Mouse (Mus musculus) intestine, embryonic 15.5 days (tissue): Measurements from ENCODE around the gene Upp1. TPM values are rescaled to one million over a fixed set of nuclear protein-coding genes. Genes with fewer than 3 reads are reported as not detected.

Source experiments
- polyA plus RNA-seq: library from polyadenylated mRNA; unstranded; fragments of >200 nt; fragmentation: Nextera tagmentation; extraction: Ambion mirVana; gene quantifications from 2 replicates; pipeline ENCODE4 v1.2.1, GENCODE M21; 2015

Gene Upp1
- polyA plus RNA-seq, 1 experiment from 2014 or later, result 5.4 TPM

Other genes starting within 250 kb of the Upp1 start
- 0.08 TPM in 1 of 2 replicates, not detected in the other for gene Pkd1l1, start 144.8 kb upstream of the Upp1 start, polyA plus RNA-seq
- 13.2 and 14.1 TPM in 2 replicates for gene Hus1, start 106.9 kb upstream of the Upp1 start, polyA plus RNA-seq
- gene Gm11992, start 69.5 kb upstream of the Upp1 start, polyA plus RNA-seq, result 0.50 and 0.58 TPM in 2 replicates
- gene Sun3, start 69.1 kb upstream of the Upp1 start, polyA plus RNA-seq, result 0.33 and 0.46 TPM in 2 replicates
- gene Abca13, start 73.8 kb downstream of the Upp1 start, polyA plus RNA-seq, result 0.39 and 0.52 TPM in 2 replicates